Mouse (Mus musculus) cerebellum, postnatal 4 days (tissue): ENCODE data around the gene Slc35f3.
A peak's percentile ranks its signal among the peaks of the same experiment; 100 is the strongest.
"Not testable (repeated sequence)": the region's sequence is repeated elsewhere in the genome, so short reads cannot be mapped to it uniquely, and the experiment has no call there.

Source experiments
- DNase-seq, 2 experiments: peaks; one replicate each; pipeline ENCODE4 v3.0.0; 2022; ENCODE audit warnings: low spot score in 2 of 2, mixed read lengths in 1 of 2

The Slc35f3 gene

GRCm38 (mm10) chr8:126404550-126404949 lies 106.2 kb downstream of the Slc35f3 start:
- not testable (repeated sequence) for DNase-seq

DNA sequence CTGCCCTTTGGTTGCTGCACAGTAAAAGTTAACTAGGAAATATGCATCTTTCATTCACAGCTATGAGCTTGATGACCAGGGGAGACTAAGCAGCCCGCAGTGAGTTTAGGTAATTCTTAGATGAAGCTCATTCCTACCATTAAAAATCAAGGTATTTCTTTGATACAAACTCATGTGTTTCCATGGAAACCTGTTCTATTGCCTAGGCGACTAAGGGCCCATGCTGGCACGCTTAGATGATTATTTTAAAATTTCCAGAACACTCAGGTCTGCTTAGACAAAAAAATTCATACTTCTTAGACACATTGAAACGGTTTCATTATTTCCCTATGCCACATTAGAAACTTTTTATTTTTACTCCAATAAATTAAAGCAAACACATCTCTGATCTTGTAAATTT lies 106.7 kb downstream of the Slc35f3 start:
- no peak for DNase-seq

- DNase-seq, result no peak
Observed at GRCm38 (mm10) chr8:126420834-126421233, 122.5 kb downstream of the Slc35f3 start.

GRCm38 (mm10) chr8:126422174-126422919 lies 124.0 kb downstream of the Slc35f3 start, which contains the start of gene Coa6:
TSS of gene Coa6 (plus strand) at chr8:126422515.
- peak; percentile 94 to 98 for DNase-seq

- DNase-seq, result no peak
Observed at GRCm38 (mm10) chr8:126422920-126423300, 124.6 kb downstream of the Slc35f3 start.

DNA sequence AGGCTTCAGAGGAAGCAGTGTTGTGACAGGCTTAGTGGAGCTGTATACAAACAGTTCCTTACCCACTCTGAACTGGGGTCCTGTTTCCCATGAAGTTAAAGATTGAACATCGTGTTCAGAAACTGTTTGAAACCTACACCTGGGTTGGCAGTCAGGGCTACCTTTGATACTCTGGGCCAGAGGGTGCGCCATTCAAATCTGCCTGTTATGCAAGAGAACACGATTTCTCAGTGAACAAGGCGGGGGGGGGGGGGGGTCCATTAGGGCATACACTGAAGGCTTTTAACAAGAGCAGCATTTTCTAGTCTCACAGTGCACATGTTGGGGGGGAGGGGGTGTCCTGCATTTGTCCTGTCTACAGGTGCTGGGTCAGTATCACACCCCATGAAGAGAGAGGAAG lies 125.8 kb downstream of the Slc35f3 start:
- no peak for DNase-seq

DNA sequence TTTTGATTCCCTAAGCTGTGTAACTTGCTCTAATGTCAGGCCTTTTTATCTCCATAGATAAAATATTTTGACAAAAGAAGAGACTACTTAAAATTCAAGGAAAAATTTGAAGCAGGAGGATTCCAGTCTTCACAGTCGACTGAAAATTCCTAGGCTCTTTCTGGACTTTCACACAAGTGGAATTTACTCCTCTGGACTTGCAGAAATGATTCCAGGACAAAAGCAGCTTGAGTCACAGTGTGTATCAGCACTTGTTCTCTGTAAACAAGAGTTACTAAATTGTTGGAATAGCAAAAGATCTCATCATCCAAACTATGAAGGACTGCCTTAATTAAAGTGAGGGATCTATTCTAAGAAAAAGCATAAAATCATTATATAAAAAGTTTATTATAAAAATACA lies 126.6 kb downstream of the Slc35f3 start:
- no peak for DNase-seq

DNA sequence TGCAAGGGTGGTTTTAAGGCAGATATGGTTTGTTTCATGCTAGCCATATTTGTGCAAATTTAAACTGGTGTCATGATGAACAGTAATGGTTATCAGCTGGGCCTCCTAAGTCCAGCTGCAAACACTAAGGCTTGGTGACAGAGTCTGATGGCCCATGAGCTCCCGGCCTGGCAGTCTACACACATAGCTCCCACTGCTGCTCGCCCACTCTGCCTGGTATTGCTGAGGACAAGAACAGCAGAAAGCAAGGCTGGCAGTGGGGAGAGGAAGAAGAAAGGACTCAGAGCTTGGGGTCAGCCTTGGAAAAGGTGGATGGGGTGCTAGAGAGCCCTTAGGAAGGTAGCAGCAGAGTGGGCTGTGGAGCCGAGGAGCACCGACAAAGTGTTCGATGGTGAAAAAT lies 131.3 kb downstream of the Slc35f3 start:
- peak in 1 of 2 experiments; percentile 7 for DNase-seq

DNA sequence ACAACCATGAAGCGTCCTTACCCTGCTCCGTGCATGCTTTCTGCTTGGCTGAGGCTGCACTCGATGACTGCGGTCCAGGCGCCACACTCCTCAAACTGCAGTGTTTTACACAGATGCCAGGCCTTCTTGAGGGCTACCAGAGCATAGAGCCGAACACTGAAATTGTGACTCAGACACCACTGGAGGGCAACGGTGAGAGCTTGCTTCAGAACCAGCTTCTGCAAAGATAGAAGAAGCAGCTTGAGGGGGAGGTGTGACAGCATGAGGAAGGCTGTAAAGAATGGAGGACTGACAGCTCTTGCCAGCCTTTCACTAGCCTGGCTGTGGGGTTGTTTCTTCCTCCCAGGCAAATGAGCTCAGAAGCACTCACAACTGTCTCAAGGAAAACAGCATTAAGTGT lies 135.5 kb downstream of the Slc35f3 start:
- peak in 1 of 2 experiments; percentile 18 for DNase-seq

DNA sequence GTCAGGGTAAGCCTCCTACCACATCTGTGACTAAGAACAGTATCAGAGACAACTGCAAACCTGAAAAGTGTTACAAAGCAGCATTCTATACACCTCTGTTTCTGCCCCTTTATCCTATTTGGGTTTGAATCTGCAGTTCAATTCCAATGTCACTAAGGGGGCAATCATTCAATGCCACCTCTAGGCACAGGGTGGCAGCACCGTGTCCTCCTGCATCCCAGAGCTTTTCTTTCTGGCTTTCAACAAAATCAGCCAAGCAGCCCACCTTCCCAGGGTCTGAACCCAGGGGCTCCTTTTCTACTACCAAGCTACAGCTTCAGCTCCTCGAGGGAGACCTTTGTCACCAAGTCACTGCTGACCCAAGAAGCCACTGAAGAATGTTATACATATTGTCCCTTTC lies 140.6 kb downstream of the Slc35f3 start:
- DNase-seq, result no peak
